Mouse (Mus musculus): ENCODE measurements around the gene Gm6121. TPM values are rescaled to one million over a fixed set of nuclear protein-coding genes. Genes with fewer than 3 reads are reported as not detected.
"Not testable (repeated sequence)": the region's sequence is repeated elsewhere in the genome, so short reads cannot be mapped to it uniquely, and the experiment has no call there.

The Gm6121 gene
- total RNA-seq (2017): not detected in 2 replicates

DNA sequence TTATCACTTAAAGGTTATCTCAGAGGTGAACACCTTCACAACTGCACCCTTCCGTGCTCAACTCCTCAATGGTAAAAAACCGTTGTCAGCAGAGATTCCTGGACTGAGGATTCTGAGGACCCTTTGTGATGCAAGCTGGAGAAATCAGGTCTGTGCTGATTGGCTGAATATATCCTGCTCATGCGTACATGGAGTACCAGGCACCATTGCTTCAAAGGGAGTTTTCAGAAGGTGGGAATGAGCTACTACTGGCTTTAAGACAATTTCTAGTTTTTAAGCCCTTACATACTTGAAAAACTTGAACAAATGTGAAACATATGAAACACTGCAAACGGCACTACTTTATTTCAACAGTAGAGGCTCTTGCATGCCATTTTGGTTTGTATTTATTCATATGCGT is at the start of gene Gm6121:
Gene Gm6121 (minus strand): TSS at position 101 of the 400 bp plus-strand sequence.
- not testable (repeated sequence) for ATAC-seq (replicated peaks in 1 of 2; ENCODE audit: insufficient read depth in 1 of 2, low FRiP score in 2 of 2, low TSS enrichment in 1 of 2, low read depth in 1 of 2, poor library complexity in 2 of 2, severe bottlenecking in 2 of 2)

Other genes with a start within 250 kb of the Gm6121 start
- not detected in 2 replicates for gene Gm14525, start 233.1 kb downstream of the Gm6121 start, total RNA-seq (2017)